Mouse (Mus musculus): ENCODE measurements around the gene Ywhag. TPM values are rescaled to one million over a fixed set of nuclear protein-coding genes. Genes with fewer than 3 reads are reported as not detected.
A peak's percentile ranks its signal among the peaks of the same experiment; 100 is the strongest.

Gene Ywhag
- polyA plus RNA-seq, 1 experiment from 2014 or later: 149 TPM

- WGBS: 87% methylated on average over 25 of the region's 25 CpGs
These were observed 23.6 kb downstream of the Ywhag start for GRCm38 (mm10) chr5:135910813-135911212.

DNA sequence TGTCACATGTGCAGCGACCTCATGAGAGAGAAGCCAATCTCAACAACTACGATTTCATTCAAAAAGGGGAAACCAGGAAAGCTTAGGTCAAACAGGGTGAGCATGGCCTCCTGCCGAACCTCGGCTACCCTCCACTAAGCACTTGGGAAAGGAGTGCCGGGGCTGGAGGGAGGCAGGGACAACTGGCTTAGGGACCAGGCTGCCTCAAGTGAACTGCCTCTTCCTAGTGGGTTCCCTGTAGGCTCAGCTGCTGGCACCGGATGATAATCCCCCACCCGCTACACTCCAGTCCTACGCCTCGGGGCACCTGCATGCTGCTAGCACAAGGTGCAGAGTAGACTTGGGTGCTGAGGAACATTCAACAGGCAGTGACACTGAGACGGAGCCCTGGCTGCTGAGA is 24.8 kb downstream of the Ywhag start:
- whole genome bisulfite sequencing: 84% methylated on average over 10 of the region's 10 CpGs
- no peak for ATAC-seq (ENCODE audit: insufficient number of reproducible peaks, low FRiP score, low TSS enrichment, low read depth)
- H3K27ac ChIP-seq (replicated peaks): no peak overlapping the region
- H3K27me3 ChIP-seq: no peaks in the 10 kb centered on the region
- peaks cover 12% of the 10 kb centered on the region; the same call in 1 of the 2 replicates for H3K4me1 ChIP-seq
- no peak overlapping the region for H3K9ac ChIP-seq
- no peak overlapping the region for H3K4me2 ChIP-seq (replicated peaks)
- no peak overlapping the region for H3K4me3 ChIP-seq (replicated peaks)
- H3K36me3 ChIP-seq: peaks cover 61% of the 10 kb centered on the region
- no peaks in the 10 kb centered on the region for H3K9me3 ChIP-seq (replicated peaks)

More at GRCm38 (mm10) chr5:135910813-135911212, 23.6 kb downstream of the Ywhag start:
- Histone ChIP-seq H3K27me3 (no peaks in the 10 kb centered on the region), H3K36me3 (peaks cover 65% of the 10 kb centered on the region), H3K9ac (no peak overlapping the region), H3K4me1 (peaks cover 8% of the 10 kb centered on the region; the same call in 1 of the 2 replicates), H3K27ac (replicated peaks) (no peak overlapping the region), H3K4me3 (replicated peaks) (no peak overlapping the region), H3K4me2 (replicated peaks) (no peak overlapping the region), H3K9me3 (replicated peaks) (no peaks in the 10 kb centered on the region)
- no peak for ATAC-seq (ENCODE audit: insufficient number of reproducible peaks, low FRiP score, low TSS enrichment, low read depth)

DNA sequence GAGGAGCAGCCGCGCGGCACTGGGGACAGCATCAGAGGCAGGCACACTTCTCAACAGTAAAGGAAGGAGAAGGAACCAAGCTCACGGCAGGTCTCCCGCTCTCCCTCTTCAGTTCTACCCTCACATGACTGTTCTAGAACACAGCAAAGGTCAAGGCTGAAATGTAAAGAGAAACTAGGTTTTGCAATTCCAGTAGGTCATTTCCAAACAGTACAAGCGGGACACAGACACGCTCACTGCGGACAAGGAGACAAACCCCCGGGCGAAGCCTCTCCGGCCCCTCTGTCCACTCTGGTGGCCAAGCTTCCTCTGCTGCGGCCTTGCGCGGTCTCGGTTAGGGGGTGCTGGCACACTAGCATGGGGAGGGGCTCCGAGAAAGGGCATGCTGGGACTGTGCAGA is 25.4 kb downstream of the Ywhag start:
- no peak for ATAC-seq (ENCODE audit: insufficient number of reproducible peaks, low FRiP score, low TSS enrichment, low read depth)
- H3K27me3 ChIP-seq: no peaks in the 10 kb centered on the region
- no peak overlapping the region for H3K9ac ChIP-seq
- 89% methylated on average over 16 of the region's 16 CpGs for WGBS
- peaks cover 14% of the 10 kb centered on the region; the same call in 1 of the 2 replicates for H3K4me1 ChIP-seq
- no peak overlapping the region for H3K27ac ChIP-seq (replicated peaks)
- peaks cover 57% of the 10 kb centered on the region for H3K36me3 ChIP-seq
- H3K9me3 ChIP-seq (replicated peaks): no peaks in the 10 kb centered on the region
- H3K4me2 ChIP-seq (replicated peaks): no peak overlapping the region
- H3K4me3 ChIP-seq (replicated peaks): no peak overlapping the region

GRCm38 (mm10) chr5:135908185-135908584 is 26.2 kb downstream of the Ywhag start:
- H3K4me1 ChIP-seq: peaks cover 20% of the 10 kb centered on the region; the same call in 1 of the 2 replicates
- peaks cover 49% of the 10 kb centered on the region for H3K36me3 ChIP-seq
- ATAC-seq (ENCODE audit: insufficient number of reproducible peaks, low FRiP score, low TSS enrichment, low read depth): no peak
- H3K9me3 ChIP-seq (replicated peaks): no peaks in the 10 kb centered on the region
- H3K4me3 ChIP-seq (replicated peaks): no peak overlapping the region
- H3K27ac ChIP-seq (replicated peaks): no peak overlapping the region
- H3K27me3 ChIP-seq: no peaks in the 10 kb centered on the region
- 72% methylated on average over 12 of the region's 12 CpGs for WGBS
- no peak overlapping the region for H3K4me2 ChIP-seq (replicated peaks)
- no peak overlapping the region for H3K9ac ChIP-seq

DNA sequence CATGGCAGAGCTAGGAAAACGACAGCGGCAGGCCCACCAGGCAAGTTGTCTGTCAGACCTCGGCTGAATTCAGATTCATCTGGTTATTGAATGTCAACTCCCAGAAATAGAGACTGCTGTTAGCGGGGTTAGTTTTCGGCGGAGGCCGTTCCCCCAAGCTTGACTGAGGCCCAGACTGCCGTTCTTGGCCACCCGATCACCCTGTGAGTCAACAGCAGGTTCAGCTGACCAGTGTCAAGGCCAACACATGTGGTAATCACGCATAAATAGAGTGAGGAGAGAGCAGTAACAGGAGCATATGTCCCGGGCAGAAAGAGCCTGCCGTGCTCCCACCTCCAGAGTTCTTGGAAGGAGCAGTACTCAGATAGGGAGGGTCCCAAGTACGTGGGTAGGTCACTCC is 27.2 kb downstream of the Ywhag start:
- no peak for ATAC-seq (ENCODE audit: insufficient number of reproducible peaks, low FRiP score, low TSS enrichment, low read depth)
- Histone ChIP-seq H3K27me3 (no peaks in the 10 kb centered on the region), H3K27ac (replicated peaks) (no peak overlapping the region), H3K4me2 (replicated peaks) (no peak overlapping the region), H3K4me1 (peaks cover 22% of the 10 kb centered on the region; the same call in 1 of the 2 replicates), H3K9ac (no peak overlapping the region), H3K9me3 (replicated peaks) (no peaks in the 10 kb centered on the region), H3K36me3 (peaks cover 49% of the 10 kb centered on the region), H3K4me3 (replicated peaks) (no peak overlapping the region)
- 72% methylated on average over 13 of the region's 13 CpGs for WGBS

DNA sequence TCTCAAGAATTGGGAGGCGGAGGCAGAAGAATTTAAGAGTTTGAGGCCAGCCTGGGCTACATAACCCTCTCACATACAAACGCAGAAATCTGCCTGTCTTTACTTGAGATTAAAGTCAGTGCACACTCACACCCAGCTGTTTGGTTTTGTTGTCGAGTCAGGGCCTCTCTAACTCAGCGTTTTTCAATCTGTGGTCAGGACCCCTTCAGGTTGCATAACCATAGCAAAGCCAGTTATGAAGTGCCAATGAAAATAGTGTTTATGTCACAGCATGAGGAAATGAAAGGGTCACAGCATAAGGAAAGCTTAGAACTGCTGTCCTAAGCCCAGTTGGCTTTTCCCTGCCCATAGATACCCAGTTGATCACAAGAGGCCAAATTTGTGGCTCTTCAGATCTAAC is 27.6 kb downstream of the Ywhag start:
- 77% methylated on average over 4 of the region's 4 CpGs for WGBS
- H3K27ac ChIP-seq (replicated peaks): no peak overlapping the region
- no peaks in the 10 kb centered on the region for H3K9me3 ChIP-seq (replicated peaks)
- no peaks in the 10 kb centered on the region for H3K27me3 ChIP-seq
- peaks cover 47% of the 10 kb centered on the region for H3K36me3 ChIP-seq
- no peak for ATAC-seq (ENCODE audit: insufficient number of reproducible peaks, low FRiP score, low TSS enrichment, low read depth)
- H3K4me2 ChIP-seq (replicated peaks): no peak overlapping the region
- H3K4me3 ChIP-seq (replicated peaks): no peak overlapping the region
- H3K9ac ChIP-seq: no peak overlapping the region
- H3K4me1 ChIP-seq: peaks cover 22% of the 10 kb centered on the region; the same call in 1 of the 2 replicates

GRCm38 (mm10) chr5:135905320-135906225 is 28.8 kb downstream of the Ywhag start:
- Histone ChIP-seq H3K36me3 (peaks cover 34% of the 10 kb centered on the region), H3K27ac (replicated peaks) (0 out of 2 replicates have a peak overlapping the region, but pooled peaks have one; percentile 6), H3K9me3 (replicated peaks) (no peaks in the 10 kb centered on the region), H3K27me3 (no peaks in the 10 kb centered on the region), H3K4me2 (replicated peaks) (no peak overlapping the region), H3K9ac (no peak overlapping the region), H3K4me1 (peaks cover 22% of the 10 kb centered on the region; the same call in 1 of the 2 replicates), H3K4me3 (replicated peaks) (no peak overlapping the region)
- no peak for ATAC-seq (ENCODE audit: insufficient number of reproducible peaks, low FRiP score, low TSS enrichment, low read depth)
- WGBS: 47% methylated on average over 8 of the region's 8 CpGs

- H3K4me1 ChIP-seq: peaks cover 22% of the 10 kb centered on the region; the same call in 1 of the 2 replicates
- H3K9me3 ChIP-seq (replicated peaks): no peaks in the 10 kb centered on the region
- H3K4me2 ChIP-seq (replicated peaks): peak overlapping the region; percentile 82; the same call in 1 of the 2 replicates
- H3K9ac ChIP-seq: no peak overlapping the region
- no peaks in the 10 kb centered on the region for H3K27me3 ChIP-seq
- H3K27ac ChIP-seq (replicated peaks): peak overlapping the region; percentile 71
- H3K4me3 ChIP-seq (replicated peaks): peak overlapping the region; percentile 47
- no peak for ATAC-seq (ENCODE audit: insufficient number of reproducible peaks, low FRiP score, low TSS enrichment, low read depth)
- 59% methylated on average over 5 of the region's 5 CpGs for WGBS
- H3K36me3 ChIP-seq: peaks cover 21% of the 10 kb centered on the region
These were observed 30.2 kb downstream of the Ywhag start for GRCm38 (mm10) chr5:135904259-135904658.

GRCm38 (mm10) chr5:135903551-135904151 is 30.8 kb downstream of the Ywhag start:
- peaks cover 16% of the 10 kb centered on the region; the same call in 1 of the 2 replicates for H3K36me3 ChIP-seq
- peak overlapping the region; percentile 13; the same call in 1 of the 2 replicates for H3K9ac ChIP-seq
- H3K4me3 ChIP-seq (replicated peaks): peak overlapping the region; percentile 47
- H3K4me2 ChIP-seq (replicated peaks): peak overlapping the region; percentile 82
- ATAC-seq (ENCODE audit: insufficient number of reproducible peaks, low FRiP score, low TSS enrichment, low read depth): peak; percentile 93
- peak overlapping the region; percentile 71 for H3K27ac ChIP-seq (replicated peaks)
- H3K27me3 ChIP-seq: no peaks in the 10 kb centered on the region
- H3K4me1 ChIP-seq: peaks cover 22% of the 10 kb centered on the region; the same call in 1 of the 2 replicates
- no peaks in the 10 kb centered on the region for H3K9me3 ChIP-seq (replicated peaks)
- under 1% methylated on average over 30 of the region's 30 CpGs for WGBS

- H3K27me3 ChIP-seq: no peaks in the 10 kb centered on the region
- H3K9ac ChIP-seq: no peak overlapping the region
- peak overlapping the region; percentile 47 for H3K4me3 ChIP-seq (replicated peaks)
- H3K4me2 ChIP-seq (replicated peaks): peak overlapping the region; percentile 82
- ATAC-seq (ENCODE audit: insufficient number of reproducible peaks, low FRiP score, low TSS enrichment, low read depth): no peak
- 30% methylated on average over 7 of the region's 7 CpGs for WGBS
- peaks cover 22% of the 10 kb centered on the region; the same call in 1 of the 2 replicates for H3K4me1 ChIP-seq
- peak overlapping the region; percentile 39; the same call in 1 of the 2 replicates for H3K27ac ChIP-seq (replicated peaks)
- peaks cover 16% of the 10 kb centered on the region; the same call in 1 of the 2 replicates for H3K36me3 ChIP-seq
- no peaks in the 10 kb centered on the region for H3K9me3 ChIP-seq (replicated peaks)
These were observed 31.4 kb downstream of the Ywhag start for GRCm38 (mm10) chr5:135903058-135903457.
